25 mouse cellular contexts compared by ENCODE assay signal in the genomic region with DNA sequence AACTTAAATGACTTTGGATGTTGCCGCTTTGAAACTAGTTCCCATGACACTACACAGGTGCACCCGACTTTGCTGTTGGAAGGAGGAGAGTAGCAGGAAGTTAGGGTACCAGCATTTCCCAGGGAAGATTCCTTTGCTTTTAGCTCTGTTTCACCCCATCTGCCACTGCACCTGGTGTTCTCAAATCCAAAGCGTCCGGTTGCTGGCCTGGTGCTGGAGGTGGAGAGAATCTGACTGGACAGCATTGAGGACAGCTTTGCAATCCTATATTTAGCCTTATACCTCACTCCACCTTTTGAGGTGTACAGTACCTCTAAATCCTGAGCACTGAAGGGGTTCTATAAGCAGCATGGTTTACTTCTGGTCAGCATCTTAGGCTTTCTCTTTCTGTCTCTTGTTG. TPM values are rescaled to one million over a fixed set of nuclear protein-coding genes. Genes with fewer than 3 reads are reported as not detected.
DNase-seq lines count a peak whose midpoint lies in the region; ATAC-seq and TF ChIP-seq lines count a peak whose summit lies in the region.
"Had no signal": no experiment of that assay in that cellular context is flagged by ENCODE, and none has a peak within 500 bp of the region (broad histone marks: within the 10 kb centered on the region; RNA-seq: fewer than 3 reads in every experiment).

No protein-coding gene starts in this region.

- H3K27ac ChIP-seq in heart, adult 2 months = no peak overlapping the region
- no peak overlapping the region for H3K27ac ChIP-seq in forebrain, embryonic 10.5 days
- H3K27ac ChIP-seq: gastrocnemius, adult 2 months; heart, embryonic 10.5 days; heart, embryonic 13.5 days; hindbrain, embryonic 14.5 days; hindbrain, postnatal 0 days had no signal

- no peak for DNase-seq in cerebellum, postnatal 14 days
- DNase-seq in heart, adult 11 months = peak; percentile 27
- no peak for DNase-seq in heart, adult 2 months
- DNase-seq in cerebellum, adult 9-10 months = peak; percentile 68
- DNase-seq in thymus, postnatal 10 days (ENCODE audit: low spot score in 2 of 2) = no peak
- no peak for DNase-seq in forebrain, embryonic 10.5 days (ENCODE audit: extremely low spot score, low spot score)
- no peak for DNase-seq in lung, postnatal 25 days (ENCODE audit: low spot score)
- DNase-seq: adrenal gland, adult 8-10 months; adrenal gland, postnatal 25 days; forebrain, postnatal 0 days; gastrocnemius, adult 2 months; gastrocnemius, postnatal 14 days; heart, adult 18-20 months; heart, postnatal 14 days; heart, postnatal 4 days; kidney, adult 18-20 months had no signal

- H3K4me3 ChIP-seq in heart, adult 2 months = no peak overlapping the region
- H3K4me3 ChIP-seq in forebrain, embryonic 10.5 days = no peak overlapping the region
- H3K4me3 ChIP-seq: gastrocnemius, adult 2 months; heart, embryonic 10.5 days; heart, embryonic 13.5 days had no signal

- TF ChIP-seq CTCF in heart, adult 2 months (IDR thresholded peaks at IDR 0.05) = no peak

- no peak for TF ChIP-seq POLR2A in heart, adult 2 months (IDR thresholded peaks at IDR 0.05; ENCODE audit: insufficient read depth, low read depth, low read length)

- TF ChIP-seq EP300 in heart, adult 2 months (IDR thresholded peaks at IDR 0.05; ENCODE audit: insufficient read depth, low read depth, low read length) = no peak

- peaks cover 1% of the 10 kb centered on the region; the same call in 1 of the 2 replicates for H3K4me1 ChIP-seq in heart, adult 2 months (ENCODE audit: control insufficient read depth, insufficient read depth, low read length)
- H3K4me1 ChIP-seq in forebrain, embryonic 10.5 days = no peaks in the 10 kb centered on the region
- H3K4me1 ChIP-seq: heart, embryonic 10.5 days; heart, embryonic 13.5 days had no signal

- no peaks in the 10 kb centered on the region for H3K27me3 ChIP-seq in heart, adult 2 months (ENCODE audit: control insufficient read depth, insufficient read depth, low read length)
- peaks cover 99% of the 10 kb centered on the region for H3K27me3 ChIP-seq in forebrain, embryonic 10.5 days (ENCODE audit: poor library complexity, severe bottlenecking)

- H3K9ac ChIP-seq in heart, adult 2 months (ENCODE audit: low read depth, low read length) = no peak overlapping the region
- H3K9ac ChIP-seq: forebrain, postnatal 0 days; heart, embryonic 13.5 days; hindbrain, embryonic 14.5 days had no signal

- 79% methylated on average over 4 of the region's 4 CpGs for WGBS in heart, adult 2 months
- WGBS in forebrain, embryonic 10.5 days = 92% methylated on average over 4 of the region's 4 CpGs

- H3K9me3 ChIP-seq in forebrain, embryonic 10.5 days = no peaks in the 10 kb centered on the region
- H3K9me3 ChIP-seq: heart, embryonic 10.5 days; heart, embryonic 13.5 days had no signal

- peak; percentile 66; the same call in 1 of the 2 replicates for ATAC-seq in cerebellum, adult (ENCODE audit: insufficient number of reproducible peaks, low FRiP score, low TSS enrichment)
- ATAC-seq: activated CD4-positive, CD25-positive, alpha-beta regulatory T cell, adult 4 months; forebrain, embryonic 14.5 days; forebrain, postnatal 0 days; hindbrain, postnatal 0 days; inflammation-experienced regulatory T-cells, adult 6 months; intestine, embryonic 16.5 days had no signal

- intact Hi-C loops in heart, adult 2 months (cut with DNase I) = no loop called here

- H3K79me2 ChIP-seq in heart, adult 2 months (replicated peaks; ENCODE audit: control insufficient read depth, insufficient read depth, low read length) = no peaks in the 10 kb centered on the region; the same call in 1 of the 2 replicates

- no peaks in the 10 kb centered on the region for H3K36me3 ChIP-seq in heart, adult 2 months (ENCODE audit: control insufficient read depth, insufficient read depth, low read length)
- H3K36me3 ChIP-seq in forebrain, embryonic 10.5 days (replicated peaks) = no peaks in the 10 kb centered on the region
- H3K36me3 ChIP-seq: heart, embryonic 10.5 days; heart, embryonic 13.5 days had no signal

RNA-seq across cellular contexts. Expression of a gene that starts 17.3 kb away (rescaled TPM):
- total RNA-seq in heart, adult 2 months (2021) = 10 to 100 TPM; 61.3 to 75.9 TPM
- 111 and 126 TPM in 2 replicates for polyA plus RNA-seq in heart, adult 2 months (2012; rRNA removed)
- polyA plus RNA-seq in forebrain, embryonic 10.5 days (2016; fragmentation: Nextera tagmentation; extraction: Ambion mirVana) = 1.3 and 1.4 TPM in 2 replicates
- polyA plus RNA-seq: activated CD4-positive, CD25-positive, alpha-beta regulatory T cell, adult 4 months had no signal

Comparison
In these comparisons a context has a peak if more than half of its experiments do, and no peak if none do; other contexts are left out.
1. DNase-seq: peak in heart, adult 11 months (single experiment) and cerebellum, adult 9-10 months (single experiment); none in cerebellum, postnatal 14 days (0 of 2), heart, adult 2 months (0 of 2), thymus, postnatal 10 days (0 of 2), forebrain, embryonic 10.5 days (single experiment) and lung, postnatal 25 days (single experiment).
2. RNA of a gene that starts 17.3 kb away (polyA plus RNA-seq): 111 to 126 TPM in heart, adult 2 months; 1.3 to 1.4 TPM in forebrain, embryonic 10.5 days; every median in the first group is over 10 times any median in the second.